12 mouse cellular contexts compared by ENCODE assay signal in the genomic region with DNA sequence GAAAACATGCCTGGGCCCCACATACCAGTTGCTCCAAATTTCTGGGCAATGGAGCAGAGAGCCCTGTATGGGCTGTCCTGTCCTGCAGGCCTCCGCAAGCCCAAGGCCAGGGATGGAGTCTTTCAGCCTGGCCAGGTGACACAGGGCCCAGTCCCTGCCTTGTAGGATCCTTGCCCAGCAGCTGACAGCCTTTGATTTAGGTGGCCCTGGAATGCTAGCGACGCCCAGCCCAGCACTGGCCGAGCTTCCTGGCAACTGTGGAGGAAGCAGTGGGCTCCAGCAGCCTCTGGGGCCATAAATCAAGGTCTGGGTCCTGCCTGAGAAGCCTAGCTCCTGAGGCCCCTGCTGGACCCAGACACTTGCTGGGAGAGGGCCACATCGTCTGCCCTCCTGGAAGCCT. TPM values are rescaled to one million over a fixed set of nuclear protein-coding genes. Genes with fewer than 3 reads are reported as not detected.
DNase-seq lines count a peak whose midpoint lies in the region; ATAC-seq lines count a peak whose summit lies in the region.
"Had no signal": no experiment of that assay in that cellular context is flagged by ENCODE, and none has a peak within 500 bp of the region (broad histone marks: within the 10 kb centered on the region; RNA-seq: fewer than 3 reads in every experiment).

No protein-coding gene starts in this region.

- peaks cover 49% of the 10 kb centered on the region for H3K36me3 ChIP-seq in midbrain, embryonic 13.5 days

- ATAC-seq in midbrain, embryonic 13.5 days, result no peak
- ATAC-seq: intestine, embryonic 16.5 days; lung, postnatal 0 days had no signal

- H3K4me2 ChIP-seq in midbrain, embryonic 13.5 days (replicated peaks), result no peak overlapping the region

- 96% methylated on average over 5 of the region's 5 CpGs for WGBS in midbrain, embryonic 13.5 days

- H3K4me1 ChIP-seq in midbrain, embryonic 13.5 days (replicated peaks), result peaks cover 22% of the 10 kb centered on the region

- H3K9me3 ChIP-seq in midbrain, embryonic 13.5 days, result no peaks in the 10 kb centered on the region

- H3K27ac ChIP-seq in midbrain, embryonic 13.5 days, result no peak overlapping the region

- no peak overlapping the region; the same call in 1 of the 2 replicates for H3K9ac ChIP-seq in midbrain, embryonic 13.5 days (replicated peaks)

- H3K27me3 ChIP-seq in midbrain, embryonic 13.5 days, result no peaks in the 10 kb centered on the region

- H3K4me3 ChIP-seq in midbrain, embryonic 13.5 days (replicated peaks), result no peak overlapping the region

- DNase-seq in ovary, postnatal 36 days (ENCODE audit: low spot score), result peak; percentile 43
- DNase-seq in ovary, postnatal 10 days (ENCODE audit: low spot score), result no peak
- peak; percentile 84 for DNase-seq in gastrocnemius, postnatal 25 days
- DNase-seq in kidney, postnatal 36 days, result peak; percentile 69 to 70
- DNase-seq in spleen, postnatal 4 days (ENCODE audit: low spot score in 2 of 2), result no peak
- no peak for DNase-seq in cerebellum, adult 11-12 months
- DNase-seq: cerebellum, adult 2 months; heart, postnatal 10 days; thymus, adult 2 months had no signal

RNA-seq across cellular contexts. Expression of gene Vmac, which starts 4.6 kb away (rescaled TPM):
- 1 to 10 TPM; 3.3 to 3.5 TPM for total RNA-seq in gastrocnemius, postnatal 25 days (2021)
- polyA plus RNA-seq in midbrain, embryonic 13.5 days (2015; fragmentation: Nextera tagmentation; extraction: Ambion mirVana), result 15.5 and 18.2 TPM in 2 replicates

RNA-seq across cellular contexts. Expression of gene Ndufa11, which starts 4.9 kb away (rescaled TPM):
- 100 to 1,000 TPM; 459 to 461 TPM for total RNA-seq in gastrocnemius, postnatal 25 days (2021)
- polyA plus RNA-seq in midbrain, embryonic 13.5 days (2015; fragmentation: Nextera tagmentation; extraction: Ambion mirVana), result 465 and 479 TPM in 2 replicates

RNA-seq across cellular contexts. Expression of gene Nrtn, which starts 34.9 kb away (rescaled TPM):
- 1 to 10 TPM; 1.9 to 3.1 TPM for total RNA-seq in gastrocnemius, postnatal 25 days (2021)
- 2.9 and 4.0 TPM in 2 replicates for polyA plus RNA-seq in midbrain, embryonic 13.5 days (2015; fragmentation: Nextera tagmentation; extraction: Ambion mirVana)

RNA-seq across cellular contexts. Expression of gene Dus3l, which starts 42.1 kb away (rescaled TPM):
- 10 to 100 TPM; 12.4 to 14.5 TPM for total RNA-seq in gastrocnemius, postnatal 25 days (2021)
- polyA plus RNA-seq in midbrain, embryonic 13.5 days (2015; fragmentation: Nextera tagmentation; extraction: Ambion mirVana), result 63.7 TPM in 2 replicates

RNA-seq across cellular contexts. Expression of gene Prr22, which starts 47.6 kb away (rescaled TPM):
- total RNA-seq in gastrocnemius, postnatal 25 days (2021), result under 1 TPM in 1 of 2 experiments, not detected in 1; 0.33 TPM
- 1.7 and 1.9 TPM in 2 replicates for polyA plus RNA-seq in midbrain, embryonic 13.5 days (2015; fragmentation: Nextera tagmentation; extraction: Ambion mirVana)

Comparison
In these comparisons a context has a peak if more than half of its experiments do, and no peak if none do; other contexts are left out.
1. DNase-seq: peak in ovary, postnatal 36 days (single experiment), gastrocnemius, postnatal 25 days (single experiment) and kidney, postnatal 36 days (2 of 2); none in ovary, postnatal 10 days (single experiment), spleen, postnatal 4 days (0 of 2) and cerebellum, adult 11-12 months (single experiment).